Mouse (Mus musculus): ENCODE results near the gene Smarcd2.

Smarcd2 gene

DNA sequence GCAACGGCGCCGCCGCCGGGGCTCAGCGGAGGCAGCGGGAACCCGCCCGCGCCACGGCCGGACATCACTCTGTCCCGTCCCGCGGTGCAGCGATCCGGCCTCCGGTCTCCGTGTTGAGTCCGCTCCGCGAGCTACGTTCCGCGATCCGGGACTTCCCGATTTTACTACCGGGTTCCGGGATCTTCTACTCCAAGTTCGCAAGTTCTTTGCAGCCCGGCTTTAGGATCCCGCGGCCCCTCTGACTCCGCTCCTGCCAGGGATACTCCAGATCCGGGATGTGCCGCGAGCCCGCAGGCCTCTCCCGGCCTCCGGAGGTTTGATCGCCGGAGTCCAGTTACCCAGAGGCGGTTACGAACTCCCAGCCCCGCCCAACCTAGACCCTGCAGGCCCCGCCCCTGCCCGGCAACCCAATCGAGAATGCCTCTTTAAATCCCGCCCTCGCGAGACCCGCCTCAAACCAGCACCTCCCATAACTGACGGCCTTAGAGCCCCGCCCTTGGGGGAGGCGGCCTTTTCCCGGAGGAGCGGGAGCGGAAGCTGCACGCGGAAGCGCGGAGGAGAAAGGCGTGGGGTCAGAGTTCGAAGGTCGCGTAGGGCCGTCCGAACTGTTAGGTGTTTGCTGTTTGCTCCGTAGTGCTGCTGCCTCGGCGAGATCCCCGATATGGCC is at the start of gene Smarcd2:
Smarcd2 (minus strand) TSS at position 329 of the 667 bp plus-strand sequence.
- under 1% methylated on average over 72 of the region's 72 CpGs for WGBS

DNA sequence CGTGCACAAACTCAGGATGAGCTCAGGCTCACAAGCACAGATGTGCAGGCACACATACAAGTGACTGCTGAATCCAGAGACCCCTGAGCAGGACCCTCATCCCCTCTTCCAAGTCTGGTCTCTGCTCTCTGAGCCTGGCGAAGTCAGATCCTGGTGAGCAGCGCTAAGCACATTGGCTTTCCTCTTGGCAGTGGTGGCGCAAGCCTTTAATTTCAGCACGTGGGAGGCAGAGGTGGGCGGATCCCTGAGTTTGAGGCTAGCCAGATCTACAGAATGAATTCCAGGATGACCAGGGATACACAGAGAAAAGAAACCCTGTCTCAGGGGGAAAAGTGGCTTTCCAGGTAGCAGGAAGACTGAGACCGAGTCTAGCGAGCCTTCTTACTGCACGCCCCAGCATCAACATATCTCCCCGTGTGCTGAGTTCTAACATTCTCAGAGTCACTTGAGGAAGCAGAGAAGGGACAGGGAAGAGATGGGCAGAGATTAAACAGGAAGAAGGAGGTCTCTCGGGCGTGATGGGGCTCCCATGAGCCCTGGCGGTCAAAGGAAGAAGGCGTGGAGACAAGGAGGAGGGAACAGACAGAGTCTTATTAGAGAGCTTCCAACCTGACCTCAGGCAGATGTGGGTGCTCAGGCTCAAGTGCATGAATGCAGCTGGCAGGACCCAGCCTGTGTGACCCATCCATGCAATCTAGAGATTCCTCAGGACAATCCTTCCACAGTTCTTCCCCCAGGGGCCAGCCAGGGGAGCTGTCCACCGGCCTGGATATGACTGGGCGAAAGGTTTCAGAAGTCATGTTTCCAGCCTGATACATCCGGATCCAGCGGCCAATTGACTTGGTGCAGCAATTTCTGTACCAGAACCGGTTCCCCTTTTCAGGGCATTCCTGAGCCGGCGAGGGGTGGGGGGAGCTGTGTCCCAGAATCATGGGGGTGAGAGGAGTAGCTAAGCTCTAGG is 45.9 kb upstream of the Smarcd2 start:
- 58% methylated on average over 21 of the region's 21 CpGs for WGBS

DNA sequence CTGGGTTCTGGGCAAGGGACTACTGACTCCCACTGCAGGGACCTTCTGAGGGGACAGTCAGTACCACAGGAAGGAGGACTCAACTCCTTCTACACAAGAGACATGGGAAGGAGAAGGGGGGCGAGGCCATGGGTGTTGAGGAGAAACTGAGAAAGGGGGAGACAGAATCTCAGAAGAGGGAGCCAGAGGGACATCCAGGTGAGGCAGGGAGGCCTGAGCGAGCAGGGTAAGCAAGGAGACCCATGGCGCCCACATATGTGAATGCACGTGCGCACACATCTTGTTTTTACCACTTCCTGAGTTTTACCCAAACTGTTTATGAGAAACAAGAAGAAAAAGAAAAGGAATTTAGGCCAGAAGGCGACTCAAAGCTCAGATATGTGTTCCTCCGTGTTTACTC is 45.0 kb upstream of the Smarcd2 start:
- 76% methylated on average over 7 of the region's 7 CpGs for WGBS

- WGBS = 91% methylated on average over 1 of the region's 1 CpGs
Measured at GRCm38 (mm10) chr11:106316416-106316815, 43.6 kb upstream of the Smarcd2 start.

DNA sequence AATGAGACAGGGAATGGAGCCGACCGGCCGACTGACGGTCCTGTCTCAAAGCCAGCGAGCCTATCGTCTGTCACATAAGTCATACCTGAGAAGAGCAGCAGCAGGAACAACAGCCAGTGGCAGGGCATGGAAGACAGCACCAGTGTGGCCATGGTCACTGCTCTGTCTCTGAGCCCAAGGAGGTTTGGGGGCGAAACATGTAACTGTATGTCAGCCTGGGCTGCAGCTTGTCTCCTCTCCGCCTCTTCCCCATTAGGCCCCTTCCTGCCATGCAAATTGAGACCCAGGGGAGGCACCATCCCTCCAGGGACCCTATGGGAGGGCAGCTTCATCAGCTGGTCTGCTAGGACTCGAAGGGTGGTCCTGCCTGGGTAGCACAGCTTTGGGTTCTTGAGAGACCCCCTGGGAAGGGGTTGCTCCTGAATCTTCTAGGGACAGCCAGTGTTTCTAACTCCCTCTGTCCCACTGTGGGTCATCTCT is 41.6 kb upstream of the Smarcd2 start, which contains the start of gene Cd79b:
Cd79b (minus strand) TSS at position 430 of the 480 bp plus-strand sequence.
- 89% methylated on average over 9 of the region's 9 CpGs for WGBS

- WGBS = 87% methylated on average over 5 of the region's 5 CpGs
Measured at GRCm38 (mm10) chr11:106313533-106313932, 40.8 kb upstream of the Smarcd2 start.

- 64% methylated on average over 5 of the region's 5 CpGs for WGBS
Measured at GRCm38 (mm10) chr11:106310123-106310522, 37.4 kb upstream of the Smarcd2 start.

GRCm38 (mm10) chr11:106308162-106308561 is 35.4 kb upstream of the Smarcd2 start:
- WGBS = 79% methylated on average over 11 of the region's 11 CpGs

DNA sequence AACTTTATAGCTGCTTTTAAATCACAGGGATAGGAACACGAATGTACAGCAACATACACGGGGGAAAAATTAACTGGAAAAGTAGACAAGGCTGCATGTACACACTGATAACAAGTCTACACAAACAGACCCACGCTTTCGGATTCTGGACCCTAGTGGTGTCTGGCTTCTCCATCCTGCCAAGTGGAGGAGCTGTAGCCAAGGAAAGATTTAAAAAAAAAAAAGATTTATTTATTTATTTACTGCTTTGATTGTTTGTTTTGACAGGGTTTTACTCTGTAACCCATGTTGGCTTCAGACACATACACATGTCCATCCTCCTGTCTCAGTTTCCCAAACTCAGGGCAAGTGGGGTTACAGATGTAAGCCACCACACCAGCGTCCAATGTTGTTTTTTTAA is 34.7 kb upstream of the Smarcd2 start:
- WGBS = 50% methylated on average over 5 of the region's 5 CpGs

GRCm38 (mm10) chr11:106306758-106307157 is 34.0 kb upstream of the Smarcd2 start:
- WGBS = 77% methylated on average over 9 of the region's 9 CpGs

- WGBS = 92% methylated on average over 3 of the region's 3 CpGs
Measured at GRCm38 (mm10) chr11:106306065-106306385, 33.3 kb upstream of the Smarcd2 start.

DNA sequence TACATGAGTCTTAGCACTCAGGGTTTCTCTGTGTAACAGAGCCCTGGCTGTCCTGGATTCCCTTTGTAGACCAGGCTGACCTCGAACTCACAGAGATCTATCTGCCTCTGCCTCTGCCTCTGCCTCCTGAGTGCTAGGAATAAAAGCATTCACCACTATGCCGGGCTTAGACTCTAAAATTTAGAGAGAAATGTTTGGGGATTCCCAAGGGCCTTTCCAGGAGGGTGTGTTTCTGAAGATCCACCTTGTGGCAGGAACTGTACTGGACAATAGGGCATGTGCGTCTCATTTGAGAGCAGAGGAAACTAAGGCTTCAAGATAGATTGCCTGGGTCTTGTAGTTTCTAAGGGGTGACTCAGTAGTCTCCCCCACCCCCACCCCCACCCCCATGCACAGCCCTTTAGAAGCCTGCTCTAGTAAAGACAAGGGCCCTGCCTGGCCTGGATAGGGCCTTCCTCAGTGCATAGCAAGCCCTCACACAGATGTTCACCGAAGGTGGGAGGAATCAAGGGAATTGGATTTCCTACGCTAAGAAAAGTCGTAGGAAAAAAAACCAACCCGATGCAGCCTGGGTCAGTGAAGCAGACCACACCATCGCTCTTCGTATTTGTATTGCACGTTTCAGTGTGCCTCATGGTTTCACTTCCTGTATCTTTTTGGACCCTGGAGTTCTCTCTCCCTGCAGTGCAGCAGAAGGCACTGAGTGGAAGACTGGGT is 32.7 kb upstream of the Smarcd2 start:
- WGBS = 81% methylated on average over 10 of the region's 10 CpGs

DNA sequence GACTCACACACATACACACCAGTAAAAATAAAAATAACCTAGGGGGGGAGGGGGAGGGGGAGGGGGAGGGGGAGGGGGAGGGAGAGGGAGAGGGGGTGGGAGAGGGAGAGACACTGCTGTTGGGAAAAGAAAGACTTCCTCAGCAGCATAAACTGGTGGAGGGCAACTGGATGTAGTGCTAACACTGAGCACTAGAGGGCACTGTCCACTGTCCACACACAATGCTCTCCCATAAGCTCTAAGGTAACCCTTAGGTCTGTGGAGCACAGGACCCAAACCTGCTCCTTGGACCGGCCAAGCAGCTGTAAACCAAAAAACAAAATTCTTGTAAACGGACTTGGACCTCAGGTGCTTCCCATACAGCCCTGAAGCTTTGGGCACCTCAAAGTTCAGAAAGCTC is 29.9 kb upstream of the Smarcd2 start:
- WGBS = 26% methylated on average over 2 of the region's 2 CpGs

- WGBS = 83% methylated on average over 9 of the region's 9 CpGs
Measured at GRCm38 (mm10) chr11:106301765-106302164, 29.0 kb upstream of the Smarcd2 start, which contains the start of gene Gh. Gene Gh, minus strand, starts transcription at chr11:106301865.

GRCm38 (mm10) chr11:106291861-106292260 is 19.1 kb upstream of the Smarcd2 start:
- 83% methylated on average over 2 of the region's 2 CpGs for WGBS

GRCm38 (mm10) chr11:106290376-106290775 is 17.6 kb upstream of the Smarcd2 start:
- WGBS = 95% methylated on average over 5 of the region's 5 CpGs

- WGBS = 52% methylated on average over 8 of the region's 8 CpGs
Measured at GRCm38 (mm10) chr11:106289369-106289768, 16.6 kb upstream of the Smarcd2 start.

DNA sequence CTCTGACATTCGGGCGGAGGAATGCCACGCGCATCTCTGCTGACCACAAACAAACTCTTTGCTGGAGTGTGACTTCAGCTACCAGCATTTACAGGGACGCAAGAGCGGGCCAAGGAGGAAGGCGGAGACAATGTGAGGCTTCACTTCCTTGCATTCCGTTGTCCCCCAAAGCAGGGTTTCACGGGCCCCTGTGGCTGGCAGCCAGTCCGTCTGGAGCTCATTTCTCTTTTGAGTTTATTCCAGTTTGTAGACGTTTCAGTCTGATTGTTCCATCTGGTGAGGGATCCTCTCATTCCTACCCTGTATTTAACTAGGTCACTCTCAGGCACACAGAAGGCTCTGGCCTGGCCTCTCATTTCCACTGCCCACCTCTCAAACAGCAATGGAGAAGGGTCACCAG is 14.2 kb upstream of the Smarcd2 start:
- 38% methylated on average over 11 of the region's 11 CpGs for WGBS

DNA sequence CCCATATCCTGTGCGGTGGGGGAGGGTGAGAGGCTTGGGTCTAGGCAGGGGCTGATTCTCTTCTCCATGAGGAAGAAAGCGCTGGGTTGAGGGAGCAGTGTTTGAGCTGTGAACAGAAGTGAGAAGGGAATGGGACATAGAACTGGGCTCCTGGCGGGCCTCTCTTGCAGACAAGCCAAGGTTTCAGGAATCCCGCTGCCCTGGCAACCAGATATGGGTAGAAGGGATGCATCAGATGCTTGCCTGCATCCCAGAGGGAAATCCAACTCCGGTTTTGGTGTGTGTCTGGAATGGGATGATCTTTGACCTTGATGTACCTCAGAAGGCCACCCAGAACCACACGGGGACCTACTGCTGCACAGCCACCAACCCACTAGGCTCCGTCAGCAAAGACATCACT is 13.4 kb upstream of the Smarcd2 start:
- WGBS = 89% methylated on average over 7 of the region's 7 CpGs

DNA sequence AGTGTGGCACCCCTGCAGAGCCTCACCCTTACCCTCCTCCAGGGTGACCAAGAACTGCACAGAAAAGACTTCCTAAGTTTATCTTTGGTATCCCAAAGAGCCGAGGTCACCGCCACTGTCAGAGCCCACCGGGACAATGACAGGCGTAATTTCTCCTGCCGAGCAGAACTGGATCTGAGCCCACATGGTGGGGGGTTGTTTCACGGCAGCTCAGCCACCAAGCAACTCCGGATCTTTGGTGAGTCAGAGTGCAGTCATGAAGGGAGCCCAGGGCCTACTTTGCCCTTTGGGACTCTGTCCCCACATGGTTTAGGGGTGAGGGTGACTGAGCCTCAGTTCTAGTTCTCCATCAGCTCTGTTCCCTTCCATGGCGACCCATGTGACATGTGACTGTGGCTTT is 11.4 kb upstream of the Smarcd2 start:
- 68% methylated on average over 8 of the region's 8 CpGs for WGBS

GRCm38 (mm10) chr11:106283371-106283770 is 10.6 kb upstream of the Smarcd2 start:
- 77% methylated on average over 4 of the region's 4 CpGs for WGBS

- 88% methylated on average over 6 of the region's 6 CpGs for WGBS
Measured at GRCm38 (mm10) chr11:106282452-106282851, 9.7 kb upstream of the Smarcd2 start.
